Mouse (Mus musculus): ENCODE results near the gene Pold4. TPM values are rescaled to one million over a fixed set of nuclear protein-coding genes. Genes with fewer than 3 reads are reported as not detected.

Gene Pold4
- polyA plus RNA-seq, 1 experiment from 2014 or later, result 41.2 TPM

DNA sequence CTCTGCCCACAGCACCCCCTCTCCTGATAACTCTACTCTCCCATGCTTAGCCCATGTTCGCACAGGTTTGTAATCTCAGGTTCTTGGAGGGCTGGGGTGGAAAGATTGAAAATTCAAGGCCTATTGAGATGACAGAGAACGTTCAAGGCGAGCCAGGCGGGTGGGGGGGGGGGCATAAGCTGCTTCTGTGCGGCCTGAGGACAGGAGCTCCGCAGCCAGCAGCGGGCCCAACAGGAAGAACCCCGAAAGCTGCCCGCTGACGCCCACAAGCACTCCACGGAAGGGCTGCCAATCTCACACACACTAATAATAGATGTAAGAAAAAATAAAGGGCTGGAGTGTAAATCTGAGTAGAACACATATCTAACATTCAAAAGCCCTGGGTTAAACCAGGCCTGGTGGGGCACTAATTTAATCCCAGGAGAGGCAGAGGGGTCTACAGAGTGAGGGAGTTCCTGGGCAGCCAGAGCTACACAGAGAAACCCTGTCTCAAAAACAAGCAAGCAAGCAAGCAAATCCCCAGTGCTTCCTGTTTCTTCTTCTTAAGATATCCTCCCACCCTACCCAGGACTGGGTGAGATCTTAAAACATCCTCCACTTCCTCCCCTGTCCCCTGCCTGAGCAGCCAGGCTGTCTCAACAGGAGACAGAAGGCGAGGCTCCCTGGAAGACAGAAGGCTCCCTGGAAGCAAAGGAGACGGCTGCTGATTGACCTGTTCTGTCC is 27.9 kb upstream of the Pold4 start:
- peak; percentile 66 for DNase-seq (ENCODE audit: low spot score)

DNA sequence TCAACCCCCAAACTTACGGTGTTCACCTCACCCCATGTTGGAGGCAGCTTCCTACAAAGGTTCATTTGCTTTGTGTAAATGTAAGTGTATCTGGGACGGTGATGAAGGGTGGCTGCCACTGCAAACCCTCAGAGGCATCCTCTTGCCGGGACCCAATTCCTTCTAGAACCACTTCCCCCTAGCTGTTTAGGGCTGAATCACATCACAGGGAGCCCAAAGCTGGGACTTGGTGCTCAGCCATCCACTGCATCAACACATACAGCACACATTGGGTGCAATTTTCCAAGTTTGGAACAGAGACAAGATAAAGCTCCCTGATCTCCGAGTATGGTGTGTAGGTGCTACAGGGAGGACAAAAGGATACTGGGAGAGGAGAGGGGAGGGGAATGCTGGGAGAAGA is 26.8 kb upstream of the Pold4 start:
- DNase-seq (ENCODE audit: low spot score), result no peak

DNA sequence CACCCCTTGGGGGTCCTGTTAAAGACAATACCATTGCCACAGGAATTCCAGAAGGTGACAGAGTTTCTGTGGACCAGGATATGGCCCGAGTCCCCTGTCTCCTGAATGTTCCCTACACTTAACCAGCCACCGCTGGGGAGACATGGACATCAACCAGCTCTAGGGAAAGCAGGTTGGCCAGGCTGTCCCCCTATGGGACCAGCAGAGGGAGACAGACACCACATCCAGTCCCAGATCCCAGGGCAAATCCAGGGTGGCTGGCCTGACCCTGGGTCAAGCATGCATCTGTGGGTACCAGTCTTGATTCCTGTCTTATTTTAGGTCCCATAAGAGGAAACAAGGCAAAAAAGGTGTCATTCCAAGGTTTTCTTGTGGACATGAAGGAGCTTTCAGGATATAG is 24.7 kb upstream of the Pold4 start:
- DNase-seq (ENCODE audit: low spot score), result peak; percentile 62

DNA sequence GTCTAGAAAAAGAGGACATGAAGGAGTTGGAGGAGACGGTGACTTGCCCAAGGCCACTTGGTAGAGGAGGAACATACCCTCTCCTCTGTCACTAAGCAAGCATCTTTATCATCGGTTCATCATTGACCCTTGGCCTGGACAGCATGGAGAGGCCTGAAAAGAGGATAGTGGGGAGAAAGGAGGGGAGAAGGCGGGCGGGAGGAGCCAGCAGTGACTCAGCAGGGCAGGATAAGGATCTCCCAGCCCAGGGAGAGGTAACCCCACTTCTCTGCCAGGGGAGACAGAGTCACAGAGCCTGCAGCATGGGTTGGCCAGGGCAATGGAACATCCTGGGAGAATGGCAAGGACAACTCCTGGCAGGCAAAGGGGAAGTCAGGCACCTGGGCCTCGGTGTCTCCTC is 23.1 kb upstream of the Pold4 start:
- no peak for DNase-seq (ENCODE audit: low spot score)

DNA sequence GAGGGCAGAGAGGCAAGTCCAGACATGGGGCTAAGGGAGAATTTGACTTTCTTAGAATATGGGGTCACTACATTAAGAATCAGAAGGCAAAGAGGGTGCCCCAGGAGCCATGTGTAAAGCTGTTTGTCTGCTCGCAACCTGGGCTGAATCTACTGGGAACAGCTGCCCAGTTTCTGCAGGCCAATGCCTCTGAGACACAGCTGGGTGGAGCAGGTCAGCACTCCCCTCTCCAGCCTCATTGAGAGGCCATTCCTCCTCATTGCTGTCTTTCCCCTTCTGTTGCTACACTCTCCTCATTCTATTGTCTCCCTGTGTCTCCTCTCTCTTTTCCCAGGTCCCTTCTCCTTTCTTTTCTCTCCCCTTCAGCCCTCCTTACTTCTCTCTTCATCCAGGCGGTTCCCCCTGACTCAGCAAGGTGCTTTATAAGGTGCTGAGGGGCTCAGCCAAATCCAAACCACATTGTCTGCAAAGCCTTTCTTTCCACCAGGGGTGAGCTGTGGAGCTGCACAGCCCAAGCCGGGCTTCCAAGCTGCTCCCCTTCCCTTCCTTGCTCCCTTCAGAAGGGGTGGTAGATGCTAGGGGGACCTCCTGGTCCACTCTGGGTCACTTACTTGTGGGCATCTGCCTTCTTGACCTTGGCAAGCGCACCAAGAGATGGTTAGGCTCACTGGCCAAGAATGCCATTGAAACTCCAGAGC is 19.7 kb upstream of the Pold4 start:
- DNase-seq (ENCODE audit: low spot score), result no peak

DNA sequence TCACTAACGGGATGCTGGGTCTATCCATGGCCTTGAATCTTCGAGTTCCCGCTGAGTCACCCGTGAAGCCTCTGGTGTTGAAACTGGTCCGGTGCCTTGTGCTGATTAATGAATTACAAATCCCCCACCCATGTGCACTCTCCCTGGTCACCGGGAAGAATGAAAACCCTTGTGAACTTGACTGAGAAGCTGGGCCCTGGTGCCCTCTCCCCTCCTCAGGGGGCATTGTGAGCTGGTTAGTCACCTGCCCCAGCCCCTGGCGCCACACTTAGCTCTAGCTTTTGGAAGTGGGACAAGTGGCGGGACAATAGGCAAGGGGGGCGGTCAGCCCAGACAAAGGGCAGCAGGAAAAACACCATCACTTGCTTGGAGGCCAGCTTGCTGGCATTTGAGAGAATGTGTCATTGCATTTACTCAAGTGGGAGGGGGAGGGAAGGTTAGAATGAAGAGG is 18.1 kb upstream of the Pold4 start:
- no peak for DNase-seq (ENCODE audit: low spot score)

DNA sequence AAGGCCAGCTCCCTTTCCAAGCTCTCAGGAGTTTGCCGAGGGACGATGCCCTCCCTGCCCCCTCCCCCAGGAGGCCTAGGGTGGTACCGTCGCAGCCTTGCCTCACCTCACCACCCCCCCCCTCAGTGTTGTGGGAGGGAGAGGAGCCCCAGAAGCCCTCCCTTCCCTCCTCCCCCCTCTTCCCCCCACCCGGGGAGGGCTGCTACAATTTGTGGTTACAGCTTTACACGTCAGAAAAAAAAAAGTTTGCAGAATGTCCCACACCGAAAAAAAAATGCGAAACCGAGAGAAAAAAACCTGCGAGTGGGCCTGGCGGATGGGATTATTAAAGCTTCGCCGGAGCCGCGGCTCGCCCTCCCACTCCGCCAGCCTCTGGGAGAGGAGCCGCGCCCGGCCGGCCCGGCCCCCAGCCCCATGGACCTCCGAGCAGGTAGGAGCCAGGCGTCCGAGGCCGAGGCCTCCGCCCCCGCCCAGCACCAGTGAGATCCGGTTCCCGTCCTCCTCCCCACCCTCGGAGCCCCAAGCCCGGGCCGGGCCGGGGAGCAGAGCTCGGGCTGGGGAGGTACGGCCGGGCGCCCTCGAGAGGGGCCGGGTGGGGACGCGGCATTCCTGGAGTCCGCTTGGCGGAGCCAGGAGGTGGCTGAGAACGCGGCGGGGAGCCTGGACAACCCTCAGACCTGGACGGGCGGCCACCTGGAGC is 17.5 kb upstream of the Pold4 start, which contains the start of the genes Clcf1 and AC109138.7:
TSS of gene Clcf1 (plus strand) at position 168 of the 700 bp plus-strand sequence.
TSS of gene AC109138.7 (plus strand) at position 287 of the 700 bp plus-strand sequence.
- peak; percentile 58 for DNase-seq (ENCODE audit: low spot score)

DNA sequence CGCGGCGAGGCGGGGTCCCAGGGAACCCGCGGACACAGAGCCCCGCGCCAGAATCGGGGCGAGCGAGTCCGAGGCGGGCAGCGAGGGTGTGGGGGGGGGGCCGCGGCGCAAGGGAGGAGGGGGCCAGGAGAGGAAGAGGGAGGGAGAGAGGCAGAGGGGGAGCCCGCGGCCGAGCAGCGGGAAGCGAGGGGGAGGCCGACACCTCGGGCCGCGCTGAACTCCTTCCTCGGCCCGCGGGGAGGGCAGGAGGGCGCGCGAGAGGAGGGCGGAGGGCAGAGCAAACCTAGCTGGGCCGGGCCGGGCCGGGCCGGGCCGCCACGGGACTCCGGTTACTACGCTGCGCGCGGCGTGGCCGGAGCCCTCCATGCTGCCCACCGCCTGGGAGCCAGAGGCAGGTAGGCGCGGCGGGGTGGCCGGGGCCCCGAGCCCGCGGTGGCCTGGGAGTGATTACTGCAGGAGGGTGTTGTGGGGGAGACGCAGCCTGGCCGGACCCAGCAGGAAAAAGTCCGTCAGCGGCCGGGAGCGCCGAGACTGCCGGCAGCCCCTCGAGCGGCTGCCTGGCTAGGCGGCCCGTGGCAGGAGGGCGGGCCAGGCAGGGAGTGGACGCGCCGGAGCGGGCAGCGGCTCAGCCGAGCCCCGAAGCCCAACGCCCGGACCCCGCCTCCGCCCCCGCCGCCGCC is 16.8 kb upstream of the Pold4 start:
- DNase-seq (ENCODE audit: low spot score), result peak; percentile 13

DNA sequence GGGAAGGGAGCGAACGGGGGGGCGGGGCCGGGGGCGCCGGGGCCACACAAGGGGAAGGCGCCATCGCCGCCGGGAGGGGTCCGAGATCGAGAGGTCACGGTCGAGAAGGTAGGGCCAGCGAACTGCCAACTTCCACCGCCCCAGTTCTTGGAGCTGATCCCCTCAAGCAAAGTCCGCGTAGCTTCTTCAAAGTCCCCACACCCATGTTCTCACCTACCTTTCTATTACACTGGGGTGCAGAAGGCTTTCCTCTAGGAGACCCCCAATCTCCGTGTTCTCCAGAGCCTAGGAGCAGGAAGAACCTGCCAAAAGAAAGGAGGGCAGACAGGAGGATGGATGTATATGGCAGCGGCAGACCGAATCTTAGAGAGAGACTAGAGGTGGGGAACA is 16.3 kb upstream of the Pold4 start:
- DNase-seq (ENCODE audit: low spot score), result no peak

DNA sequence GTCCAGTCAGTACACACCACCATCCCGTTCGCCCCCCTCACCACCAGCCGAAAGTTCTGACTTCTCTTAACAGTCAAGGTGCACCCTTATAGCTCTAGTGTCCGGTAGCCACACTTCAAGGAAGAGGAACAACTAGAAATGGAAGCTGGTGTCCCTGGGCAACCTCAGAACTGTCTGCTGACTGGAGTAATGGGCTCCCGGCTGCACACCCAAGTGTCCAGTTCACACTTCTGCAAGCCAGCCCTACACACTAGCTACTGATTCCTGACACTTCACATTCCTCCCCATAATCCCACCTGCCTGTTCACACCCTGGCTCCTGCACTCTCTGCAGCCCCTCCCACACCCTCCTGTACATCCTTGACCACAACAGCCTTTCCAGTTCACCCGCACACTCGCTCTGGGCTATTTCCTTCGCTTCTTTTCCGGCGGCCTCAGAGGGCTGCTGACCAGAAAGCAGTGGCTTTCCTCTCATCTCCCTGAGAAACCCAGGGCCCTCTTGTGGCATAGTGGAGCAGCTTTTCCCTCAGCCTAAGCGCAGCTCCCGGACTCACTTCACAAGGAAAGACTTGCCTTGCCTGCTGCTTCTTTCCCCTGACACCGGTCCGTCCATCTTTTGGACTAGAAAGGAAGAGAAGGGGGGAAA is 15.5 kb upstream of the Pold4 start:
- no peak for DNase-seq (ENCODE audit: low spot score)

DNA sequence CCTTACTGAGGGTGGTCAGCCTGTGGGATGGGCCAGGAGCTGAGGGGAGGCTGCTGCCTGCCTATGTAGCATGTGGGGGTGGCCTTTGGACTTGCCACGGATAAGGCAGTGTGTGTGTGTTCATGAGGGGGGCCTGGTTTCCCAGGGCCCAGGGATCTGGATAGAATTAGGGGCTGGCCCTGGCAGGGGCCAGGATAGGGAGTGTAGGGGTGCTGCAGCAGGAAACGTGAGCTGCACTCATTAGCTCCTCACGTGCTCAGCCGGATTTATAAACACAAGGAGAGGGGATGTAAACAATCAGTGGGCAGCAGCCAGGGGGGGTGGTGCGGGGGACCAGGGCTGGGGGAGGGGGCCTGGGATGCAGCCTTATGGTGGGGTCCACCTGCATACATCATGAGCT is 14.6 kb upstream of the Pold4 start:
- DNase-seq (ENCODE audit: low spot score), result no peak

DNA sequence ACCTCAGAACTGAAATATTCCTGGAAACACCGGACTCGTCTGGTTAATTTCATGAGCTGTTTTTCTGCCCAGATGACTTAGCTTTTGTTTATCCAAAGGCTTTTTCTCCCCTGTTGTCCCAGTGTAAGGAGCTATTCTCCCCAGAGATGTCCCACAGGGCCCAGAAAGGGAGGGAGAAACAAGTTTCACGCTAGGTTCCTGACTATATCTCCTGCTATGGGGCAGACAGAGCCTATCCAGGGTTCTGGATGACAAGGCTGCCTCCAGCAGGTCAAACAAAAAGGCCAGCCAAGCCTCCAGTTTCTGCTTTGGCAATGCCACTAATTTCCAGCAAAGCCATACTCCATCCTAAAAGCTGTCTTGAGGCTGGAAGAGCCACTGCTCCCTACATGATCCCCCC is 13.8 kb upstream of the Pold4 start:
- no peak for DNase-seq (ENCODE audit: low spot score)

DNA sequence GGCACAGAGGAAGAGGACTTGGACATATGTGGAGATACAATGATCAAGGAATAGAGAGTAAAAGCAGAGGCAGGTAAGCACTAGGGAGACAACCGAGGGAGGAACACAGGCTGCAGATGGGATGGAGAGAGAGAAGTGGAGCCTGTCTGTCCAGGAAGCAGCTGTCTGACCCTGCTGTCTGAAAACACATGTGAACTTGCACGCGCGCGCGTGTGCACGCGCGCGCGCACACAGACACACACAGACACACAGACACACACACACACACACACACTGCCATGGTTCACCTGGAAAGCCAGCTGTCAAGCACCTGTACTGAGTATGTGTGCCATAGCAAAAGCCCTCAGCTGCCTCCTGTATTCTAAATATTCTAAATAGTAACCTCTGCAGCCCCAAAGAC is 13.4 kb upstream of the Pold4 start:
- DNase-seq (ENCODE audit: low spot score), result peak; percentile 12

DNA sequence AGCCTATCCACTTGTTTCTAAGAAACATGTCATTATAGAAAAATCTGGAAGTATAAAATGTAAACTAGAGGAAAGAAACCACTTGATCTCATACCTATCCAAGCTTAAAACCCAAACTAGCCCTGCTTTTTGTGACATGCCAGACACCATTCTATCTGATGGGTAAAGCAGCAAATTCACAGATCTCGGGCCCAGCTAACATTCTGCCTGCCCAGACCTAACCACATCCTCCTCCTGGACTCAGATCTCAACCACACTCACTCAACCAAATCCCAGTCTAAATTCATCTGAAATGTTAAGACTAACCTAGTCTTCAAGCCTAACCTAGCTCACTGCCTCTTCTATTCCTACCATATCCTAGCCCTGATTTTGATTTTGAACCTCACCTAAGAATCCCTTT is 12.9 kb upstream of the Pold4 start:
- peak; percentile 39 for DNase-seq (ENCODE audit: low spot score)

DNA sequence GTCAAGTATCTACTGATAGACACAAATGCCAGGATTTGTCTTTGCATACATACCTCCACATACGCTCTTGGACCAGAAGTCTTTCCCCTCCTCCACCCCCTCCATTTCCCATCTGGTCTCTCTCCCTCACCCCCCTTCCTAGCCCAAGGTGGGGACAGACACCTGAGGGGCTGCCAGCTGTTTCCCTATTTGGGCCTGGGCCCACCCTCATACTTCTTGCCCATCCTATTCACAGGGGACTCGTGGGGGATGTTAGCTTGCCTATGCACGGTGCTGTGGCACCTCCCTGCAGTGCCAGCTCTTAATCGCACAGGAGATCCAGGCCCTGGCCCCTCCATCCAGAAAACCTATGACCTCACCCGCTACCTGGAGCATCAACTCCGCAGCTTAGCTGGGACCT is 11.8 kb upstream of the Pold4 start:
- DNase-seq (ENCODE audit: low spot score), result no peak

DNA sequence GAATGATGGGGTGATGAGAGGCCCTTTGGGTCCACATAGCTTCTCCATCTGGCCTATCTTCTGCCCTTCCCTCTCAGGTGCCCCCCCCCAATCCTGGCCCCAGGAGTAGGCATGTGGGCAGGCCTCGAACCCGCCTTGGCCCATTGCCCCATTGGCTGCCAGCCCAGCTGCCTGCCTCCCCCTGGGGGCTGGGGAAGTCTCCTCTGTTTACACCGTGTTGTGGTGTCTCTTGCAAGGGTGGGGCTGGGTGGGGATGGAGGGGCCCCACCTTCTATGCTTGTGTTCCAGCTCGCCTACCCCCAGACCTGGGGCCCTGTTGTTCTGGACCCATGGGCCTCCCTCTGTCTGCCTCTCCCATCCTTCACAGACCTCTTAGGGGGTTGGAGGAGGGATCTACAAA is 11.3 kb upstream of the Pold4 start:
- DNase-seq (ENCODE audit: low spot score), result no peak

DNA sequence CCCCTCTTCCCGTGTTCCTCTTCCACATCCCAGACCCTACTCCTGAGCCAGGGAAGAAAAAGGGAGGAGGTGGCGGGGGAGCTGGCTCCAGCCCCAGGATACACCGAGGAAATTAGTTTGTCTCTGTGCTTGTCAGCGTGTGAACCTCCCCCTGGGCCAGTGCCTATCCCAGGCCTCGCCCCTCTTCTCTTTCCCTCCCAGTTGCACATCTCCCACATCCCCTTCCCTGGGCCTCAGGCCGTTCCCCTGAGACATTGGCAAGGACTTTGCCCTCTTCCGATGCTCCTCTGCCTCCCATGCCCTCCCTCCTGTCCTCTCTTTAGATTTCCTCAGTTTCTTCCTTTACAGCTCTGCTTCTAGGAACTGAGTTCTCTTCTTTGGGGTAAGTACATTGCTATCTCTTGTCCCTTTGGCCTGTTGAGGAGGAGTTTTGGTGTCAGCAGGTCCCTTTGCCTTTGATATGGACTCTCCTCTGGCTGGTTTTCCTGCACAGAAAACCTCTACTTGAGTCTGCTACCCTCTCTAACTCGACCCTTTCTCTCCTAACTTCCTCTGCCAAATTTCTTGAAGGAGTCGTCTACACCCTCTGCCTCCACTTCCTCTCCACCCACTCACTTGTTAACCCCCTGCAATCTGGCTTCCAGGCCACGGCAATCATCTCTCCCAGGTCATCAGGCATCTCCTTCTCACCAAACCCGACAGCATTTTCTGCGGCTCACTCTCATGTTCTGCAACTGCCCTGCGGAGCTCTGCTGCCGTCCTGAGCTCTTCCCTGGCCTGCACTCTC is 10.5 kb upstream of the Pold4 start:
- DNase-seq (ENCODE audit: low spot score), result peak; percentile 35

DNA sequence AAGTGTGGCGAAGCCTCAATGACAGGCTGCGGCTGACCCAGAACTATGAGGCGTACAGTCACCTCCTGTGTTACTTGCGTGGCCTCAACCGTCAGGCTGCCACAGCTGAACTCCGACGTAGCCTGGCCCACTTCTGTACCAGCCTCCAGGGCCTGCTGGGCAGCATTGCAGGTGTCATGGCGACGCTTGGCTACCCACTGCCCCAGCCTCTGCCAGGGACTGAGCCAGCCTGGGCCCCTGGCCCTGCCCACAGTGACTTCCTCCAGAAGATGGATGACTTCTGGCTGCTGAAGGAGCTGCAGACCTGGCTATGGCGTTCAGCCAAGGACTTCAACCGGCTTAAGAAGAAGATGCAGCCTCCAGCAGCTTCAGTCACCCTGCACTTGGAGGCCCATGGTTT is 9.5 kb upstream of the Pold4 start:
- peak; percentile 20 for DNase-seq (ENCODE audit: low spot score)

DNA sequence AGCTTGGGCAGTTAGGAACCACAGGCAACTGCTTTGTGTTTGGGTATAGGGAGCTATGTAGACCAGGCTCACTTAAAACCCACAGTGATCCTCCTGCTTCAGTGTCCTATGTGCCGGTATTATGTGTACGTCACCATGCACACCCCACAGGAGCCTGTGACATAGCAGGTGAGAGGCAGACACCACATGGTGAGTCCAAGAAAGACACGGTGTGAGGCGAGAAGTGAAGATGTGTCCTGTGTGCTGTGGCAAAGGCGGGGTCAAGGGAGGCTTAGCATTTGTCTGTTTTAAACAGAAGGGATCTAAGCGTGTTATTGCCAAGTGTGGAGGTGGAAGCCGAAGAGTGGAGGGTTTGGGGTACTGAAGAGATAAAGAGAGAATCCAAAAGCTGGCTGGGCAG is 4.9 kb upstream of the Pold4 start:
- no peak for DNase-seq (ENCODE audit: low spot score)

DNA sequence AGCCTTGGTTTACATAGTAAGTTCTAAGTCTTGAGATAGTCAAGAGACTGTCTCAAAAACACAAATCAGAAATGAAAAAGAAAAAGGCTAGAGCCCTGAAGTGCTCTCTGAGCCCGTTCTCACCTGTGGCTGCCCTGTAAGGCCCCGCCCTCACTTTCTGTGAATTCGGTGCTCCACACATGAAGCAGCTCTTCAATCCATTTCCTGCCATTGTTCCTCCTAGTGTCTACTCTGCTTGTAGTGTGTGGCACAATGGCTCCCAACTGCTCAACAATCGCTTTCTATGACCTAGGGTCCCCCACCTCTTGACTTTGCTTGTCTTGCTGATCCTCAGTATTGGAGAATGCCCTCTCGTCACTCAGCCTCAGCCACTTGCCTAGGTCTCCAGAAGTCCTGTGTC is 4.3 kb upstream of the Pold4 start:
- DNase-seq (ENCODE audit: low spot score), result peak; percentile 52
